Mouse (Mus musculus): ENCODE results near the gene Cacna1c. TPM values are rescaled to one million over a fixed set of nuclear protein-coding genes. Genes with fewer than 3 reads are reported as not detected.
A peak's percentile ranks its signal among the peaks of the same experiment; 100 is the strongest.

Gene Cacna1c
- polyA plus RNA-seq, 1 experiment from 2014 or later, result 9.3 TPM

- H3K9me3 ChIP-seq, result no peaks in the 10 kb centered on the region
- no peak for ATAC-seq (ENCODE audit: insufficient number of reproducible peaks, insufficient read depth, low FRiP score, low TSS enrichment, low read depth)
- 87% methylated on average over 9 of the region's 9 CpGs for WGBS
- no peak overlapping the region for H3K27ac ChIP-seq
- no peaks in the 10 kb centered on the region for H3K27me3 ChIP-seq
- H3K4me1 ChIP-seq, result no peaks in the 10 kb centered on the region; the same call in 1 of the 2 replicates
- H3K36me3 ChIP-seq, result peaks cover 23% of the 10 kb centered on the region
- no peak overlapping the region for H3K4me2 ChIP-seq
- no peak overlapping the region for H3K4me3 ChIP-seq
- no peak overlapping the region for H3K9ac ChIP-seq
Measured at GRCm38 (mm10) chr6:119182211-119182610, 14.0 kb downstream of the Cacna1c start.

- no peaks in the 10 kb centered on the region for H3K27me3 ChIP-seq
- ATAC-seq (ENCODE audit: insufficient number of reproducible peaks, insufficient read depth, low FRiP score, low TSS enrichment, low read depth), result no peak
- peaks cover 4% of the 10 kb centered on the region for H3K4me1 ChIP-seq
- H3K9me3 ChIP-seq, result no peaks in the 10 kb centered on the region
- 96% methylated on average over 2 of the region's 2 CpGs for WGBS
- no peak overlapping the region for H3K9ac ChIP-seq
- H3K4me2 ChIP-seq, result no peak overlapping the region
- no peak overlapping the region for H3K27ac ChIP-seq
- H3K4me3 ChIP-seq, result no peak overlapping the region
- peaks cover 14% of the 10 kb centered on the region for H3K36me3 ChIP-seq
Measured at GRCm38 (mm10) chr6:119180188-119180587, 16.0 kb downstream of the Cacna1c start.

GRCm38 (mm10) chr6:119177101-119177500 lies 19.1 kb downstream of the Cacna1c start:
- no peak for ATAC-seq (ENCODE audit: insufficient number of reproducible peaks, insufficient read depth, low FRiP score, low TSS enrichment, low read depth)

DNA sequence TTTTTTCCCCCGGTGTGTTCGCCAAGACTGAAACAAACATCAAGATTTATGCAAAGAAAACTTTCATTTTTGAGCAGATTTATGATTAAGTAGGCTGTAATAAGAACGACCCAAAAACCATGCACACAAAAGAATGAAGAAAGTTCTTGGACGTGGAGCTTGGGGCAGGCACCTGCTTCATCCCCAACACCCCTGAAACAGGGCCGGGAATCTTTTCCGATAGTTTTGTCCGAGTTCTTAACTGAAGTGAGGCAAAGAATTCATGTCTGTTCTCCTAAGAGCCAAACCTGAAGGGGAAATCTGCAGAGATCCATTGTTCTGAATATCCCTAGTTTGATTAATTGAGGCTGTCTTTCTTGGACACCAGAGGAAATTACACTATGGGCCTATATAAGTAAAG lies 20.1 kb downstream of the Cacna1c start:
- Histone ChIP-seq H3K27me3 (no peaks in the 10 kb centered on the region), H3K4me1 (peaks cover 7% of the 10 kb centered on the region; the same call in 1 of the 2 replicates), H3K9me3 (no peaks in the 10 kb centered on the region), H3K4me2 (peak overlapping the region; percentile 68), H3K9ac (no peak overlapping the region), H3K4me3 (peak overlapping the region; percentile 95), H3K27ac (no peak overlapping the region), H3K36me3 (no peaks in the 10 kb centered on the region)
- WGBS, result 80% methylated on average over 7 of the region's 7 CpGs
- ATAC-seq (ENCODE audit: insufficient number of reproducible peaks, insufficient read depth, low FRiP score, low TSS enrichment, low read depth), result no peak

More at GRCm38 (mm10) chr6:119177101-119177500, 19.1 kb downstream of the Cacna1c start:
- no peaks in the 10 kb centered on the region for H3K36me3 ChIP-seq
- no peak overlapping the region for H3K9ac ChIP-seq
- peaks cover 7% of the 10 kb centered on the region; the same call in 1 of the 2 replicates for H3K4me1 ChIP-seq
- no peak overlapping the region for H3K27ac ChIP-seq
- no peaks in the 10 kb centered on the region for H3K27me3 ChIP-seq
- 81% methylated on average over 8 of the region's 8 CpGs for WGBS
- no peaks in the 10 kb centered on the region for H3K9me3 ChIP-seq
- no peak overlapping the region for H3K4me2 ChIP-seq
- no peak overlapping the region for H3K4me3 ChIP-seq

DNA sequence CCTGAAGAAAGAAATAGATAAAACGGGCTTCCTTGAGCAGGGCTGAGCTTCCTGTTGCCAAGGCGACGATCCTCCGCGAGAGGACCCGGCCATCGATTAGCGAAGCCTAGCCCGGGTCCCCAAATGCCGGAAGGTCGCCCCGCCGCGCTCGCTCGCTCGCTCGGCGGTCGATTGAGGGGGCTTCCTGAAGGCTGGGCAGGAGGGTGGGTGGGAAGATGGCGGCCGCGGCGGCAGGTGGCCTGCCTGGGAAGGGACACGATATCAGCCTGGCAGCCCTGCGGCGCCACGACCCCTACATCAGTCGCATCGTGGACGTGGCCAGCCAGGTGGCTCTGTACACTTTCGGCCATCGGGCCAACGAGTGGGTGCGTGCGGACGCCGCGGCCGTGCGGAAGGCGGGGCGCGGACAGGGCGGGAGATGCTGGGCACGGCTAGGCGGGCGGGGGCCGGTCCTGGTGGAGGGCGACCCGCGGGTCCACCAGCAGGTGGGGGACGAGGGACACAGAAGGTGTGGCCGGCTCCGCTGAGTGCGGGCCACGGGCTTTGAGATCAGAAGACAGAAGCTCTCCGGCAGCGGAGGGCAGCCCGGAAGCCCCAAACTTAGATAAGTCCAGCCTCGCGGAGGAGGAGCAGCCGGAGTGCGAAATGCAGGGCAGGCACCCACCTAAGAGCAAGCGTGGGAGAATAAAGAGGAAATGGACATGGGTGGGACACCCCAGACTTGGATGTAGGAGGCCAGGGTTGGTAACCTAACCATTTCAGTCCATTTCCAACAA lies 21.0 kb downstream of the Cacna1c start, which contains the start of gene Dcp1b:
TSS of gene Dcp1b (plus strand) at position 176 of the 776 bp plus-strand sequence.
- no peaks in the 10 kb centered on the region for H3K36me3 ChIP-seq
- peak; percentile 84 for ATAC-seq (ENCODE audit: insufficient number of reproducible peaks, insufficient read depth, low FRiP score, low TSS enrichment, low read depth)
- peak within 1 kb of the TSS; percentile 68 for H3K4me2 ChIP-seq
- H3K27me3 ChIP-seq, result no peaks in the 10 kb centered on the region
- H3K27ac ChIP-seq, result peak within 1 kb of the TSS; percentile 64
- H3K9ac ChIP-seq, result peak within 1 kb of the TSS; percentile 83
- H3K4me1 ChIP-seq, result peaks cover 7% of the 10 kb centered on the region; the same call in 1 of the 2 replicates
- peak within 1 kb of the TSS; percentile 95 for H3K4me3 ChIP-seq
- no peaks in the 10 kb centered on the region for H3K9me3 ChIP-seq
- under 1% methylated on average over 65 of the region's 65 CpGs for WGBS

- Histone ChIP-seq H3K9me3 (no peaks in the 10 kb centered on the region), H3K27me3 (no peaks in the 10 kb centered on the region), H3K4me1 (peaks cover 7% of the 10 kb centered on the region; the same call in 1 of the 2 replicates), H3K4me2 (peak overlapping the region; percentile 68), H3K27ac (no peak overlapping the region; the same call in 1 of the 2 replicates), H3K4me3 (peak overlapping the region; percentile 95), H3K36me3 (no peaks in the 10 kb centered on the region), H3K9ac (peak overlapping the region; percentile 83; the same call in 1 of the 2 replicates)
- 50% methylated on average over 12 of the region's 12 CpGs for WGBS
- no peak for ATAC-seq (ENCODE audit: insufficient number of reproducible peaks, insufficient read depth, low FRiP score, low TSS enrichment, low read depth)
Measured at GRCm38 (mm10) chr6:119174307-119175074, 21.7 kb downstream of the Cacna1c start.

- no peaks in the 10 kb centered on the region for H3K27me3 ChIP-seq
- H3K36me3 ChIP-seq, result no peaks in the 10 kb centered on the region
- H3K9ac ChIP-seq, result no peak overlapping the region
- H3K4me2 ChIP-seq, result no peak overlapping the region
- no peak overlapping the region for H3K4me3 ChIP-seq
- no peak overlapping the region for H3K27ac ChIP-seq
- no peaks in the 10 kb centered on the region for H3K9me3 ChIP-seq
- no peaks in the 10 kb centered on the region for H3K4me1 ChIP-seq
- ATAC-seq (ENCODE audit: insufficient number of reproducible peaks, insufficient read depth, low FRiP score, low TSS enrichment, low read depth), result no peak
Measured at GRCm38 (mm10) chr6:119165677-119166076, 30.5 kb downstream of the Cacna1c start.

DNA sequence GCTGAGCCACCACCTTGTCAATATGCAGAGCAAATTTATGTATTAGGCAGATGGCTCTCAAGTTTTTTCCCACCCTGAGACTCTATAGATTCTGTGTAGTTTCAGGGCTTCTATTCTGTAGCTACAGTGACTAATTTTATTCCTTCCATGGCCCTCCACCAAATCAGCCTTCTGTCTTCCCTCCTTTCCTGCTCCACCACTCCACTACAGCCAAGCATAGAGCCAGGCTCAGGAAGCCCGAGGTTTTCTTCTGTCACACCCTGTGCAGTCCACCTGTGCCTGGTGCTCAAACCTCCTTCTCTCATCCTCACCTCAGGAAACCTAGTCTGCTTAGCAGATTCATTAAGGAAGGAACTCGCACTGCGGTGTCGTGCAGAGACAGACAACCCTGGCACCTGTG lies 51.1 kb downstream of the Cacna1c start:
- 73% methylated on average over 4 of the region's 4 CpGs for WGBS

GRCm38 (mm10) chr6:119139561-119139960 lies 56.7 kb downstream of the Cacna1c start:
- no peak overlapping the region for H3K9ac ChIP-seq
- ATAC-seq (ENCODE audit: insufficient number of reproducible peaks, insufficient read depth, low FRiP score, low TSS enrichment, low read depth), result no peak
- H3K27me3 ChIP-seq, result no peaks in the 10 kb centered on the region
- H3K4me3 ChIP-seq, result no peak overlapping the region
- no peak overlapping the region for H3K4me2 ChIP-seq
- H3K4me1 ChIP-seq, result no peaks in the 10 kb centered on the region
- H3K9me3 ChIP-seq, result no peaks in the 10 kb centered on the region
- H3K27ac ChIP-seq, result no peak overlapping the region
- H3K36me3 ChIP-seq, result no peaks in the 10 kb centered on the region
- 78% methylated on average over 7 of the region's 7 CpGs for WGBS

More for the DNA sequence above, 51.1 kb downstream of the Cacna1c start:
- H3K9me3 ChIP-seq, result no peaks in the 10 kb centered on the region
- no peak for ATAC-seq (ENCODE audit: insufficient number of reproducible peaks, insufficient read depth, low FRiP score, low TSS enrichment, low read depth)
- no peaks in the 10 kb centered on the region for H3K27me3 ChIP-seq
- no peak overlapping the region for H3K4me2 ChIP-seq
- no peaks in the 10 kb centered on the region for H3K4me1 ChIP-seq
- H3K4me3 ChIP-seq, result no peak overlapping the region
- no peak overlapping the region for H3K9ac ChIP-seq
- H3K36me3 ChIP-seq, result no peaks in the 10 kb centered on the region
- no peak overlapping the region for H3K27ac ChIP-seq

DNA sequence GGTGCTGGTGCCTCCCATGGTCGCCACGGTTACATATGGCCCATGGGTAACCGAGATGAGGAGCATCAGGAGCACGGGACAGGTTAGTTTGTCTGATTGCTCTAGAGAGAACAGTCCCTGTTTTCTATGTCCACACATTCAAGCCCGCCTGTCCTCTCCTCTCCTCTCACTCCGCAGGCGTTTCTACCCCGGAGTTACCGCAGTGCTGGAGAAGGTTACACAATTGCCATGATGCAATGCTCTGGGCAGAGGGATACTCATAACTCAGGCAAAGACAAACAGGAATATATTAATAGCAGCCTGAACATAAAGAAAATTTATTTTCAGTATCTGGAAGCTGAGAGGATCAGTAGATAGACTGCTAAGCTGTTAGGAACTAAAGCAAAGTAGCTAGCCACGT lies 58.5 kb downstream of the Cacna1c start:
- 86% methylated on average over 10 of the region's 10 CpGs for WGBS
- no peak for ATAC-seq (ENCODE audit: insufficient number of reproducible peaks, insufficient read depth, low FRiP score, low TSS enrichment, low read depth)
- Histone ChIP-seq H3K36me3 (no peaks in the 10 kb centered on the region), H3K4me2 (no peak overlapping the region), H3K4me1 (no peaks in the 10 kb centered on the region), H3K9ac (no peak overlapping the region), H3K4me3 (no peak overlapping the region), H3K27ac (no peak overlapping the region), H3K9me3 (no peaks in the 10 kb centered on the region), H3K27me3 (no peaks in the 10 kb centered on the region)

DNA sequence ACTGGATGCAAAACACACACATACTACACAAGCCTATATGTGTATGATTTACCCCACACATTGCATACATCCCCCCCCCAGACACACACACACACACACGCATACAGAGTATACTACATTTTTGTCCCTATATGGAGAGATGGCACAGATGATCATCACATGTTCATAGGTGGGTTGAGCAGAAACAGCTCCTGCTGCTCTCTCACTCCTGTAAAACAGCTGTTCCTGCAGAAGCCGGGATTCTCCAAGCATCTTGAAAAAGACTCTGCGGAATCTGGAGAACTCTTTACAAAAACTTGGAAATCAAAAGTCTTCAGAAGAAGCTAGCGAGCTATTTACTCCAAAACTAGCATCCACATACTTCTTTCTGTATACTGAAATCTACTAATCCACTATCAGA lies 63.4 kb downstream of the Cacna1c start:
- no peaks in the 10 kb centered on the region for H3K9me3 ChIP-seq
- H3K4me2 ChIP-seq, result no peak overlapping the region
- 84% methylated on average over 4 of the region's 4 CpGs for WGBS
- H3K36me3 ChIP-seq, result no peaks in the 10 kb centered on the region
- H3K27me3 ChIP-seq, result no peaks in the 10 kb centered on the region
- no peak overlapping the region for H3K9ac ChIP-seq
- no peak for ATAC-seq (ENCODE audit: insufficient number of reproducible peaks, insufficient read depth, low FRiP score, low TSS enrichment, low read depth)
- no peak overlapping the region for H3K27ac ChIP-seq
- H3K4me3 ChIP-seq, result no peak overlapping the region
- H3K4me1 ChIP-seq, result peaks cover 3% of the 10 kb centered on the region; the same call in 1 of the 2 replicates

All from embryonic facial prominence, embryonic 13.5 days (tissue).